Mouse (Mus musculus) MEL (cell line): ENCODE results near the gene Atp5b. TPM values are rescaled to one million over a fixed set of nuclear protein-coding genes. Genes with fewer than 3 reads are reported as not detected.
A peak's percentile ranks its signal among the peaks of the same experiment; 100 is the strongest.

Source experiments
- DNase-seq: peaks from one replicate; pipeline ENCODE4 v3.0.0; 2011; ENCODE audit warnings: low read depth, low spot score
- H3K27ac ChIP-seq: 2 replicates; pipeline ENCODE4 v1.5.1; 2012; ENCODE audit warnings: low read depth, mild to moderate bottlenecking, control low read depth, low read length, moderate library complexity; ENCODE audit not compliant: control insufficient read depth
- H3K27me3 ChIP-seq, 2 experiments: fragments of 150-350 bp in 1 of 2; sonication (generic) in 1 of 2; 2 replicates each; pipeline ENCODE4 v1.6.1; 2012; ENCODE audit warnings: low read length in 2 of 2, mild to moderate bottlenecking in 2 of 2, improper control_type of control experiment in 1 of 2, moderate library complexity in 1 of 2; ENCODE audit not compliant: insufficient read depth in 2 of 2, control insufficient read depth in 1 of 2
- H3K36me3 ChIP-seq, 2 experiments: 2 replicates each; pipeline ENCODE4 v1.6.1; 2012 to 2014; ENCODE audit warnings: low read length in 2 of 2, improper control_type of control experiment in 1 of 2, inconsistent platforms in 1 of 2, mild to moderate bottlenecking in 1 of 2; ENCODE audit not compliant: insufficient read depth in 2 of 2, control insufficient read depth in 1 of 2
- H3K4me1 ChIP-seq, 2 experiments: fragments of 150-350 bp in 1 of 2; sonication (generic) in 1 of 2; 2 replicates each; pipeline ENCODE4 v1.6.1; 2012; ENCODE audit warnings: low read length in 2 of 2, improper control_type of control experiment in 1 of 2, mild to moderate bottlenecking in 1 of 2; ENCODE audit not compliant: insufficient read depth in 2 of 2, control insufficient read depth in 1 of 2
- H3K4me3 ChIP-seq, 2 experiments: fragments of 150-350 bp in 1 of 2; sonication (generic) in 1 of 2; 2 replicates each; pipeline ENCODE4 v1.5.1; 2012; ENCODE audit warnings: low read depth in 2 of 2, low read length in 2 of 2, mild to moderate bottlenecking in 2 of 2, moderate library complexity in 2 of 2, control low read depth in 1 of 2, improper control_type of control experiment in 1 of 2; ENCODE audit not compliant: control insufficient read depth in 1 of 2, insufficient read depth in 1 of 2
- H3K79me2 ChIP-seq: 2 replicates; pipeline ENCODE4 v1.6.1; 2012; ENCODE audit warnings: mild to moderate bottlenecking, low read length, moderate library complexity; ENCODE audit not compliant: control insufficient read depth, poor library complexity, insufficient read depth
- H3K9ac ChIP-seq: 2 replicates; pipeline ENCODE4 v1.6.1; 2012; ENCODE audit warnings: low read depth, mild to moderate bottlenecking, control low read depth, low read length, moderate library complexity; ENCODE audit not compliant: control insufficient read depth, poor library complexity, severe bottlenecking
- H3K9me3 ChIP-seq: fragments of 150-350 bp; sonication (generic); replicated peaks from 2 replicates; pipeline ENCODE4 v1.6.1; 2012; ENCODE audit warnings: mild to moderate bottlenecking, low read length, improper control_type of control experiment, moderate library complexity; ENCODE audit not compliant: insufficient read depth
- BHLHE40 ChIP-seq: IDR thresholded peaks from 2 replicates; pipeline ENCODE4 v1.6.1; 2012; ENCODE audit warnings: low read depth, mild to moderate bottlenecking, inconsistent platforms, low read length, improper control_type of control experiment, borderline replicate concordance
- CHD2 ChIP-seq: IDR thresholded peaks from 2 replicates; pipeline ENCODE4 v1.6.1; 2011; ENCODE audit warnings: low read length, improper control_type of control experiment
- E2F4 ChIP-seq: IDR thresholded peaks from 2 replicates; pipeline ENCODE4 v1.6.1; 2011; ENCODE audit warnings: low read depth, low read length, improper control_type of control experiment, borderline replicate concordance
- ELF1 ChIP-seq: IDR thresholded peaks from 2 replicates; pipeline ENCODE4 v1.6.1; 2014; ENCODE audit warnings: low read depth, mild to moderate bottlenecking, inconsistent platforms, low read length, improper control_type of control experiment, moderate library complexity
- ETS1 ChIP-seq: IDR thresholded peaks from 2 replicates; pipeline ENCODE4 v1.6.1; 2012; ENCODE audit warnings: low read depth, mild to moderate bottlenecking, inconsistent platforms, low read length, improper control_type of control experiment, moderate library complexity
- GATA1 ChIP-seq: IDR thresholded peaks from 2 replicates; pipeline ENCODE4 v1.6.1; 2011; ENCODE audit warnings: low read depth, low read length, improper control_type of control experiment
- HCFC1 ChIP-seq: IDR thresholded peaks from 2 replicates; pipeline ENCODE4 v1.6.1; 2012; ENCODE audit warnings: low read depth, mild to moderate bottlenecking, inconsistent platforms, low read length, improper control_type of control experiment, moderate library complexity
- JUND ChIP-seq: IDR thresholded peaks from 2 replicates; pipeline ENCODE4 v1.6.1; 2011; ENCODE audit warnings: low read depth, mild to moderate bottlenecking, improper control_type of control experiment, low read length
- MAX ChIP-seq: IDR thresholded peaks from 2 replicates; pipeline ENCODE4 v1.6.1; 2011; ENCODE audit warnings: low read length, improper control_type of control experiment
- MEF2A ChIP-seq: IDR thresholded peaks from 2 replicates; pipeline ENCODE4 v1.6.1; 2014; ENCODE audit warnings: low read depth, mild to moderate bottlenecking, inconsistent platforms, low read length, improper control_type of control experiment; ENCODE audit not compliant: poor library complexity, insufficient replicate concordance, severe bottlenecking; ENCODE audit errors: extremely low read depth
- NRF1 ChIP-seq: IDR thresholded peaks from 2 replicates; pipeline ENCODE4 v1.6.1; 2014; ENCODE audit warnings: low read depth, mild to moderate bottlenecking, inconsistent platforms, low read length, improper control_type of control experiment, moderate library complexity; ENCODE audit not compliant: poor library complexity, insufficient read depth, severe bottlenecking
- SMC3 ChIP-seq: IDR thresholded peaks from 2 replicates; pipeline ENCODE4 v1.6.1; 2011; ENCODE audit warnings: low read depth, low read length, improper control_type of control experiment
- TAL1 ChIP-seq: IDR thresholded peaks from 2 replicates; pipeline ENCODE4 v1.6.1; 2012; ENCODE audit warnings: mild to moderate bottlenecking, inconsistent platforms, low read length, moderate library complexity, mixed read lengths
- TBP ChIP-seq: IDR thresholded peaks from 2 replicates; pipeline ENCODE4 v1.8.0; 2011; ENCODE audit warnings: low read depth, low read length, improper control_type of control experiment
- USF2 ChIP-seq, 2 experiments: IDR thresholded peaks; 2 replicates each; pipeline ENCODE4 v1.6.1; 2011 to 2012; ENCODE audit warnings: improper control_type of control experiment in 2 of 2, low read length in 2 of 2, borderline replicate concordance in 1 of 2, inconsistent platforms in 1 of 2, low read depth in 1 of 2, mild to moderate bottlenecking in 1 of 2; ENCODE audit not compliant: insufficient read depth in 1 of 2
- ZC3H11A ChIP-seq: IDR thresholded peaks from 2 replicates; pipeline ENCODE4 v1.6.1; 2012; ENCODE audit warnings: low read depth, mild to moderate bottlenecking, inconsistent platforms, low read length, improper control_type of control experiment
- ZMIZ1 ChIP-seq: IDR thresholded peaks from 2 replicates; pipeline ENCODE4 v1.6.1; 2012; ENCODE audit warnings: low read depth, mild to moderate bottlenecking, inconsistent platforms, low read length, improper control_type of control experiment, moderate library complexity
- ZNF384 ChIP-seq: IDR thresholded peaks from 2 replicates; pipeline ENCODE4 v1.6.1; 2012; ENCODE audit warnings: low read depth, mild to moderate bottlenecking, inconsistent platforms, low read length, improper control_type of control experiment
- polyA plus RNA-seq, 2 experiments: library from polyadenylated mRNA; stranded (reverse) in 1 of 2; unstranded in 1 of 2; fragments of >175 nt in 1 of 2; fragments of >200 nt in 1 of 2; gene quantifications; 2 replicates each; pipeline versions ENCODE4 v1.2.1 to v1.2.4; 2012; ENCODE audit warnings: low replicate concordance in 2 of 2, low read depth in 1 of 2; ENCODE audit not compliant: insufficient read length in 2 of 2, insufficient read depth in 1 of 2, missing spikeins in 1 of 2
- total RNA-seq: library from RNA; depleted of rRNA; stranded (reverse); fragments of 300-350 nt; gene quantifications from 2 replicates; pipeline ENCODE4 v1.2.3, GENCODE M21; 2012

Atp5b gene
- total and polyA plus RNA-seq, 3 experiments: 545 to 2,318 (median 2,164) TPM

DNA sequence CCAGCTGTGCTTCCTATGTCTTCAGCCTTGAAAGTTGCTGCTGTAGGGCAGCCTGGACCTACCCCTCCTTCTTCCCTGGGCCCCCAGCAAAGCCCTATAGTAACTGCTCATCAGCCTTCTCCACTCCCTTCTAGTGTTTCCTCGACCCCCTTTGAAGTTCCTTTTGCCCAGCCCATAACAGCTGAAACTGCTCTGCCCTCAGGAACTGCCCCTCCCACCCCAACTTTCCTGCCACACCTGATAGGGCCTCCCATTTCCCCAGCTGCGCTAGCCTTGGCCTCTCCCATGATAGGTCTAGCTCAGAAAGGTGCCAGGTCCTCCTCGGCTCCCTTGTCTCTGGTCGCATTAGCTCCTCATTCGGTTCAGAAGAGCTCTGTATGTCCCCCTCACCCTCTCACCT, 43.9 kb upstream of the Atp5b start:
- peaks cover 8 to 13% of the 10 kb centered on the region in 2 experiments for H3K4me1 ChIP-seq
- no peaks in the 10 kb centered on the region for H3K9me3 ChIP-seq
- peaks cover 38 to 49% of the 10 kb centered on the region in 2 experiments for H3K36me3 ChIP-seq
- H3K4me3 ChIP-seq: no peak overlapping the region
- no peak for DNase-seq
- peaks cover 81% of the 10 kb centered on the region for H3K79me2 ChIP-seq
- H3K27me3 ChIP-seq: no peaks in the 10 kb centered on the region
- H3K9ac ChIP-seq: peak overlapping the region; percentile 22; the same call in 1 of the 2 replicates
- no peak overlapping the region for H3K27ac ChIP-seq
- TF ChIP-seq ZC3H11A (no peak), ETS1 (0 out of 2 replicates have a peak, but pooled peaks have one; percentile 12), MAX (no peak)

DNA sequence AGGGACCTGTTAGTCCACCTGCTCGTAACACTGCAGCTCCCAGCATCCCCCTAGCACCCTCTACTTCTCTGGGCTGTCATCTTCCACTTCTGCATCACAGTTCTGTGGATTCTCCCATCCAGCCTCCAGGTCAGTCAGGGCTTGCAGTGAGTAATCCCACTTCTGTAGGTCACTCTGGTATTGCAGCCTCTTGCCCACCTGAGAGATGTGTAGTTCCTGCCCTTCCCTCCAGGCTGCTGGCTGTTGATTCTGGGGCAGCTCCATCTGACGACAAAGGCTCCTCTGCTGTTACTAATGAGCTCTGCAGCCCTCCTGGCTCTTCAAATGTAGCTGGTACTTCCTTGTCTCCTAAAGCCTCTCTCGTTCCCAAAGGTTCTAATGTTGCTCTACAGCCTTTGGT, 43.2 kb upstream of the Atp5b start:
- H3K4me3 ChIP-seq: no peak overlapping the region
- H3K79me2 ChIP-seq: peaks cover 86% of the 10 kb centered on the region

DNA sequence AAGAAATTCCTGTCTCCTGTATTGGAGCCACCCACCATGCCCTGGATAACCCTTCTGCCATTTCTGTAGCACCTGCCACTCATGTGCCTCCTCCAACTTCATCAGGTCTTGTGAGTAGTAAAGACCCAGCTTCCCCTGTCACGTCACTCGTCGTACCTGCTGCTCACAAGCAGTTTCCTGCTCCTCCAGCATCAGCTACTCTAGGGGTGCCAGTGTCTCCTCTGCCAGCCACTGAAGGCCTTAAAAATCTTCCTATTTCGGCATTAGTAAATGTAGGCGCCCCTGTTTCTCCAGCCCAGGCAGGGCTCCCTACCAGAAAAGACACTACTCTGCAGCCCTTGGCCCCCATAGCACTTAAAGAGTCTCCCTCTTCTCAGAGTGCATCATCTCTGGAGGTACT, 42.8 kb upstream of the Atp5b start:
- TF ChIP-seq SMC3: no peak
- TF ChIP-seq JUND: no peak
- no peak for TF ChIP-seq GATA1
- no peak for TF ChIP-seq TBP
- no peak for TF ChIP-seq TAL1
- TF ChIP-seq HCFC1: no peak
- TF ChIP-seq E2F4: no peak
- TF ChIP-seq NRF1: no peak
- no peak for TF ChIP-seq ELF1
- no peak for TF ChIP-seq ZNF384
- no peak for TF ChIP-seq MAX
- no peak for TF ChIP-seq CHD2
- no peak for TF ChIP-seq ZMIZ1
- Histone ChIP-seq H3K4me3 (no peak overlapping the region), H3K9me3 (no peaks in the 10 kb centered on the region), H3K36me3 (peaks cover 44 to 53% of the 10 kb centered on the region in 2 experiments), H3K9ac (no peak overlapping the region), H3K27ac (no peak overlapping the region), H3K4me1 (peaks cover 8 to 16% of the 10 kb centered on the region in 2 experiments), H3K79me2 (peaks cover 85% of the 10 kb centered on the region), H3K27me3 (no peaks in the 10 kb centered on the region)
- no peak for DNase-seq

More for the DNA sequence above, 43.2 kb upstream of the Atp5b start:
- DNase-seq: no peak
- Histone ChIP-seq H3K9me3 (no peaks in the 10 kb centered on the region), H3K36me3 (peaks cover 41 to 48% of the 10 kb centered on the region in 2 experiments), H3K4me1 (peaks cover 8 to 16% of the 10 kb centered on the region in 2 experiments), H3K27ac (no peak overlapping the region), H3K27me3 (no peaks in the 10 kb centered on the region), H3K9ac (no peak overlapping the region)
- TF ChIP-seq BHLHE40 (no peak), JUND (no peak), ETS1 (no peak), MEF2A (no peak), USF2 (IDR thresholded peaks at IDR 0.05; ENCODE audit: borderline replicate concordance in 1 of 2, insufficient read depth in 1 of 2, low read depth in 1 of 2, low read length in 2 of 2) (no peak)
